In genomic region chr1:160330828-160331227, GRCm38 (mm10) we compare ENCODE assay signal across 19 mouse cellular contexts.
A peak's percentile ranks its signal among the peaks of the same experiment; 100 is the strongest.
DNase-seq lines count a peak whose midpoint lies in the region; ATAC-seq and TF ChIP-seq lines count a peak whose summit lies in the region.
"Had no signal": no experiment of that assay in that cellular context is flagged by ENCODE, and none has a peak within 500 bp of the region (broad histone marks: within the 10 kb centered on the region; RNA-seq: fewer than 3 reads in every experiment).

No protein-coding gene starts in this region.

- no peak for TF ChIP-seq CTCF in cerebellum, adult 2 months (IDR thresholded peaks at IDR 0.05; ENCODE audit: borderline replicate concordance, insufficient read depth, low read depth, low read length)

- peaks cover 44% of the 10 kb centered on the region for H3K4me1 ChIP-seq in liver, embryonic 13.5 days (replicated peaks)
- peaks cover 3% of the 10 kb centered on the region; the same call in 1 of the 2 replicates for H3K4me1 ChIP-seq in cerebellum, adult 2 months (ENCODE audit: control insufficient read depth, insufficient read depth, low read length)
- no peaks in the 10 kb centered on the region for H3K4me1 ChIP-seq in midbrain, embryonic 15.5 days
- H3K4me1 ChIP-seq: embryonic facial prominence, embryonic 15.5 days; forebrain, embryonic 12.5 days; hindbrain, embryonic 12.5 days; limb, embryonic 10.5 days had no signal

- peak; percentile 56 for ATAC-seq in liver, embryonic 13.5 days (ENCODE audit: low read depth)
- no peak for ATAC-seq in midbrain, embryonic 15.5 days (replicated peaks)

- H3K4me2 ChIP-seq in liver, embryonic 13.5 days = peak overlapping the region; percentile 49
- H3K4me2 ChIP-seq in midbrain, embryonic 15.5 days = no peak overlapping the region
- H3K4me2 ChIP-seq: embryonic facial prominence, embryonic 15.5 days; forebrain, embryonic 12.5 days; hindbrain, embryonic 12.5 days; lung, embryonic 14.5 days had no signal

- no peak overlapping the region for H3K4me3 ChIP-seq in liver, embryonic 13.5 days (replicated peaks)
- H3K4me3 ChIP-seq in cerebellum, adult 2 months (replicated peaks; ENCODE audit: insufficient read depth, low read depth, low read length) = no peak overlapping the region
- no peak overlapping the region for H3K4me3 ChIP-seq in midbrain, embryonic 15.5 days
- H3K4me3 ChIP-seq: embryonic facial prominence, embryonic 15.5 days; forebrain, embryonic 12.5 days; hindbrain, embryonic 12.5 days; limb, embryonic 10.5 days had no signal

- no peaks in the 10 kb centered on the region for H3K36me3 ChIP-seq in liver, embryonic 13.5 days
- no peaks in the 10 kb centered on the region for H3K36me3 ChIP-seq in midbrain, embryonic 15.5 days (replicated peaks)
- H3K36me3 ChIP-seq: embryonic facial prominence, embryonic 15.5 days; forebrain, embryonic 12.5 days; hindbrain, embryonic 12.5 days; limb, embryonic 10.5 days had no signal

- no peaks in the 10 kb centered on the region for H3K9me3 ChIP-seq in liver, embryonic 13.5 days (replicated peaks)
- no peaks in the 10 kb centered on the region for H3K9me3 ChIP-seq in midbrain, embryonic 15.5 days
- H3K9me3 ChIP-seq: embryonic facial prominence, embryonic 15.5 days; forebrain, embryonic 12.5 days; hindbrain, embryonic 12.5 days; limb, embryonic 10.5 days had no signal

- WGBS in liver, embryonic 13.5 days (ENCODE audit: insufficient replicate concordance) = 32% methylated on average over 1 of the region's 1 CpGs
- WGBS in cerebellum, adult 2 months = 72% methylated on average over 1 of the region's 1 CpGs
- 64% methylated on average over 1 of the region's 1 CpGs for WGBS in midbrain, embryonic 15.5 days

- no peaks in the 10 kb centered on the region for H3K27me3 ChIP-seq in liver, embryonic 13.5 days
- no peaks in the 10 kb centered on the region for H3K27me3 ChIP-seq in cerebellum, adult 2 months (ENCODE audit: control insufficient read depth, insufficient read depth, low read length)
- H3K27me3 ChIP-seq in midbrain, embryonic 15.5 days (replicated peaks) = no peaks in the 10 kb centered on the region
- H3K27me3 ChIP-seq: embryonic facial prominence, embryonic 15.5 days; forebrain, embryonic 12.5 days; hindbrain, embryonic 12.5 days had no signal

- DNase-seq in layer of hippocampus, adult 11-12 months (ENCODE audit: low spot score) = peak; percentile 57
- DNase-seq in layer of hippocampus, postnatal 25 days (ENCODE audit: extremely low spot score in 1 of 2, low spot score in 1 of 2) = no peak
- peak; percentile 27 for DNase-seq in right cerebral cortex, postnatal 25 days
- DNase-seq in right cerebral cortex, postnatal 14 days = no peak
- DNase-seq in liver, embryonic 13.5 days = peak; percentile 24
- no peak for DNase-seq in cerebellum, adult 2 months
- DNase-seq in urinary bladder, postnatal 4 days (ENCODE audit: low spot score in 2 of 2) = no peak
- DNase-seq: cerebellum, adult 18-20 months; heart, adult 18-20 months; lung, embryonic 14.5 days; thymus, postnatal 36 days had no signal

- peak overlapping the region; percentile 34; the same call in 1 of the 2 replicates for H3K9ac ChIP-seq in liver, embryonic 13.5 days
- no peak overlapping the region for H3K9ac ChIP-seq in midbrain, embryonic 15.5 days
- H3K9ac ChIP-seq: embryonic facial prominence, embryonic 15.5 days; forebrain, embryonic 12.5 days; hindbrain, embryonic 12.5 days; lung, embryonic 14.5 days had no signal

- H3K27ac ChIP-seq in liver, embryonic 13.5 days = peak overlapping the region; percentile 80
- H3K27ac ChIP-seq in cerebellum, adult 2 months (ENCODE audit: insufficient read depth, low read length) = no peak overlapping the region
- no peak overlapping the region for H3K27ac ChIP-seq in midbrain, embryonic 15.5 days
- H3K27ac ChIP-seq: embryonic facial prominence, embryonic 15.5 days; forebrain, embryonic 12.5 days; hindbrain, embryonic 12.5 days; kidney, postnatal 0 days; limb, embryonic 10.5 days; macrophage; stomach, postnatal 0 days had no signal

- TF ChIP-seq POLR2A in cerebellum, adult 2 months (IDR thresholded peaks at IDR 0.05; ENCODE audit: borderline replicate concordance, insufficient read depth, low read length) = no peak

Comparison
In these comparisons a context has a peak if more than half of its experiments do, and no peak if none do; other contexts are left out.
1. DNase-seq: peak in layer of hippocampus, adult 11-12 months (single experiment), right cerebral cortex, postnatal 25 days (single experiment) and liver, embryonic 13.5 days (single experiment); none in layer of hippocampus, postnatal 25 days (0 of 2), right cerebral cortex, postnatal 14 days (single experiment), cerebellum, adult 2 months (0 of 2) and urinary bladder, postnatal 4 days (0 of 2).